Mouse (Mus musculus) liver, embryonic 14 days (tissue): ENCODE measurements around the gene Trem1. TPM values are rescaled to one million over a fixed set of nuclear protein-coding genes. Genes with fewer than 3 reads are reported as not detected.

ENCODE experiments used
- polyA plus RNA-seq: library from polyadenylated mRNA; depleted of rRNA; stranded (reverse); fragments of >200 nt; gene quantifications from 2 replicates; pipeline ENCODE4 v1.2.3, GENCODE M21; 2012; rRNA removed

Trem1 gene
- 0.40 and 0.50 TPM in 2 replicates for polyA plus RNA-seq

GRCm38 (mm10) chr17:48232518-48232917, at the start of gene Trem1:
Gene Trem1, plus strand, starts transcription at chr17:48232768.

GRCm38 (mm10) chr17:48247221-48247928, 14.8 kb downstream of the Trem1 start, which contains the start of gene Trem3:
Gene Trem3, plus strand, starts transcription at chr17:48247777.

GRCm38 (mm10) chr17:48263741-48264362, 31.3 kb downstream of the Trem1 start, which contains the start of gene Treml4:
Gene Treml4, plus strand, starts transcription at chr17:48264295.

Other genes with a start within 250 kb of the Trem1 start
- gene 1700122O11Rik, start 194.5 kb upstream of the Trem1 start, polyA plus RNA-seq: not detected in 2 replicates
- gene 1700067P10Rik, start 143.4 kb upstream of the Trem1 start, polyA plus RNA-seq: not detected in 2 replicates
- 0.07 and 0.17 TPM in 2 replicates for gene 9830107B12Rik, start 86.5 kb upstream of the Trem1 start, polyA plus RNA-seq
- 0.24 and 0.25 TPM in 2 replicates for gene A530064D06Rik, start 65.5 kb upstream of the Trem1 start, polyA plus RNA-seq
- gene Trem3, start 15.0 kb downstream of the Trem1 start, polyA plus RNA-seq: 1.5 and 2.4 TPM in 2 replicates
- gene Treml4, start 31.5 kb downstream of the Trem1 start, polyA plus RNA-seq: 3.8 and 5.1 TPM in 2 replicates
- gene Treml2, start 66.7 kb downstream of the Trem1 start, polyA plus RNA-seq: 10.0 and 11.8 TPM in 2 replicates
- gene B430306N03Rik, start 83.4 kb downstream of the Trem1 start, polyA plus RNA-seq: 1.7 and 2.1 TPM in 2 replicates
- 2.4 and 3.3 TPM in 2 replicates for gene Trem2, start 113.6 kb downstream of the Trem1 start, polyA plus RNA-seq
- 16.0 and 16.5 TPM in 2 replicates for gene Treml1, start 127.1 kb downstream of the Trem1 start, polyA plus RNA-seq
- gene Nfya, start 177.1 kb downstream of the Trem1 start, polyA plus RNA-seq: 29.1 and 32.4 TPM in 2 replicates
- 30.8 and 34.0 TPM in 2 replicates for gene Oard1, start 177.2 kb downstream of the Trem1 start, polyA plus RNA-seq
- 0.22 and 1.00 TPM in 2 replicates for gene Apobec2, start 200.2 kb downstream of the Trem1 start, polyA plus RNA-seq
- 159 and 194 TPM in 2 replicates for gene Tspo2, start 218.8 kb downstream of the Trem1 start, polyA plus RNA-seq
- gene Unc5cl, start 222.1 kb downstream of the Trem1 start, polyA plus RNA-seq: 3.9 and 4.6 TPM in 2 replicates